Mouse (Mus musculus) neural tube, embryonic 10.5 days (tissue): Measurements from ENCODE around the gene Aph1b.
A peak's percentile ranks its signal among the peaks of the same experiment; 100 is the strongest.
"Not testable (repeated sequence)": the region's sequence is repeated elsewhere in the genome, so short reads cannot be mapped to it uniquely, and the experiment has no call there.

Experiments used
- DNase-seq: peaks from one replicate; pipeline ENCODE4 v3.0.0-alpha.2; 2017; ENCODE audit warnings: low spot score; ENCODE audit errors: extremely low spot score

Gene Aph1b

GRCm38 (mm10) chr9:66795464-66796324 is at the start of gene Aph1b:
TSS of gene Aph1b (minus strand) at chr9:66795490.
- DNase-seq: peak; percentile 96

GRCm38 (mm10) chr9:66835097-66835480 is 39.8 kb upstream of the Aph1b start:
- no peak for DNase-seq

GRCm38 (mm10) chr9:66834318-66835096 is 39.2 kb upstream of the Aph1b start, which contains the start of gene Aph1c:
TSS of gene Aph1c (minus strand) at chr9:66834726.
- DNase-seq: peak; percentile 96

- no peak for DNase-seq
Measured at GRCm38 (mm10) chr9:66833851-66834250, 38.6 kb upstream of the Aph1b start.

- DNase-seq: no peak
Measured at GRCm38 (mm10) chr9:66832366-66832908, 37.1 kb upstream of the Aph1b start.

- DNase-seq: no peak
Measured at GRCm38 (mm10) chr9:66825990-66826389, 30.7 kb upstream of the Aph1b start.

- DNase-seq: not testable (repeated sequence)
Measured at GRCm38 (mm10) chr9:66822255-66822654, 27.0 kb upstream of the Aph1b start.

- no peak for DNase-seq
Measured at GRCm38 (mm10) chr9:66820996-66821395, 25.7 kb upstream of the Aph1b start.

- no peak for DNase-seq
Measured at GRCm38 (mm10) chr9:66813392-66813791, 18.1 kb upstream of the Aph1b start.

- peak; percentile 57 for DNase-seq
Measured at GRCm38 (mm10) chr9:66805951-66806350, 10.7 kb upstream of the Aph1b start.

GRCm38 (mm10) chr9:66801947-66802346 is 6.7 kb upstream of the Aph1b start:
- no peak for DNase-seq

GRCm38 (mm10) chr9:66796739-66797138 is 1.4 kb upstream of the Aph1b start, which contains the start of gene Gm10647:
TSS of gene Gm10647 (plus strand) at chr9:66797039.
- no peak for DNase-seq

- DNase-seq: no peak
Measured at GRCm38 (mm10) chr9:66794629-66795463, 444 bp downstream of the Aph1b start.

- no peak for DNase-seq
Measured at GRCm38 (mm10) chr9:66787821-66788220, 7.5 kb downstream of the Aph1b start.

GRCm38 (mm10) chr9:66784552-66784951 is 10.7 kb downstream of the Aph1b start:
- DNase-seq: not testable (repeated sequence)

- no peak for DNase-seq
Measured at GRCm38 (mm10) chr9:66770701-66771100, 24.6 kb downstream of the Aph1b start.

GRCm38 (mm10) chr9:66769275-66769674 is 26.0 kb downstream of the Aph1b start:
- DNase-seq: no peak

- DNase-seq: no peak
Measured at GRCm38 (mm10) chr9:66768721-66769120, 26.6 kb downstream of the Aph1b start.

GRCm38 (mm10) chr9:66760991-66761390 is 34.3 kb downstream of the Aph1b start:
- DNase-seq: no peak

- DNase-seq: no peak
Measured at GRCm38 (mm10) chr9:66752849-66753248, 42.4 kb downstream of the Aph1b start.

- no peak for DNase-seq
Measured at GRCm38 (mm10) chr9:66748390-66748789, 46.9 kb downstream of the Aph1b start.
